Mouse (Mus musculus) CD4-positive helper T cell, adult 2 months (primary cell): ENCODE data around the gene Vmn2r38.
"Not testable (repeated sequence)": the region's sequence is repeated elsewhere in the genome, so short reads cannot be mapped to it uniquely, and the experiment has no call there.

Experiments used
- DNase-seq: peaks from one replicate; pipeline ENCODE4 v3.0.0-alpha.2; 2012; ENCODE audit warnings: low read depth, missing footprints, low spot score

Vmn2r38 gene

GRCm38 (mm10) chr7:9097781-9098180 is at the start of gene Vmn2r38:
Gene Vmn2r38 (minus strand): TSS chr7:9097881.
- not testable (repeated sequence) for DNase-seq

- DNase-seq = not testable (repeated sequence)
Measured at GRCm38 (mm10) chr7:9065353-9065752, 32.3 kb downstream of the Vmn2r38 start.

- DNase-seq = not testable (repeated sequence)
Measured at GRCm38 (mm10) chr7:9030698-9031097, 67.0 kb downstream of the Vmn2r38 start, which contains the start of gene Vmn2r39. Gene Vmn2r39 (minus strand): TSS chr7:9030798.
